Mouse (Mus musculus): ENCODE measurements at regions not wholly inside any gene's neighbourhood (a gene's known extent, or its start where the extent isn't known, plus 50 kb on each side); places are given as distances from the start of the nearest gene placed in this dataset. TPM values are rescaled to one million over a fixed set of nuclear protein-coding genes. Genes with fewer than 3 reads are reported as not detected.

Small RNAs in the stretch of these regions (microRNA-seq; reads per million reads assigned to microRNA genes)
- not detected for gene Gm26259

Measured in heart, embryonic 10.5 days (tissue).